Mouse (Mus musculus) CH12F3 (cell line): ENCODE data around the gene Atp6v0b.

Experiments used
- in situ Hi-C: fragments of 300-500 bp; cut with MboI; formaldehyde crosslinking; loops from 2 replicates; pipeline ENCODE4 v1.14.3; 2020; ENCODE audit warnings: low sequenced_read_pairs

Gene Atp6v0b

GRCm38 (mm10) chr4:117873615-117874014 is 13.5 kb downstream of the Atp6v0b start:
- in situ Hi-C loops = no loop called here

- in situ Hi-C loops = no loop called here
Observed at GRCm38 (mm10) chr4:117872471-117872886, 14.7 kb downstream of the Atp6v0b start, which contains the start of gene Ccdc24. Gene Ccdc24, minus strand, starts transcription at chr4:117872557.

GRCm38 (mm10) chr4:117871787-117872186 is 15.3 kb downstream of the Atp6v0b start:
- in situ Hi-C loops = no loop called here

- in situ Hi-C loops = no loop called here
Observed at GRCm38 (mm10) chr4:117870437-117870836, 16.7 kb downstream of the Atp6v0b start.

- in situ Hi-C loops = no loop called here
Observed at GRCm38 (mm10) chr4:117869317-117869716, 17.8 kb downstream of the Atp6v0b start.

GRCm38 (mm10) chr4:117867823-117868222 is 19.3 kb downstream of the Atp6v0b start:
- in situ Hi-C loops = no loop called here

- in situ Hi-C loops = no loop called here
Observed at GRCm38 (mm10) chr4:117867000-117867399, 20.1 kb downstream of the Atp6v0b start.

GRCm38 (mm10) chr4:117866083-117866482 is 21.1 kb downstream of the Atp6v0b start:
- in situ Hi-C loops = no loop called here

GRCm38 (mm10) chr4:117862823-117863222 is 24.3 kb downstream of the Atp6v0b start:
- in situ Hi-C loops = no loop called here

- in situ Hi-C loops = no loop called here
Observed at GRCm38 (mm10) chr4:117860570-117860969, 26.6 kb downstream of the Atp6v0b start.

- in situ Hi-C loops = no loop called here
Observed at GRCm38 (mm10) chr4:117858794-117859193, 28.3 kb downstream of the Atp6v0b start.

GRCm38 (mm10) chr4:117855146-117855545 is 32.0 kb downstream of the Atp6v0b start:
- in situ Hi-C loops = no loop called here

GRCm38 (mm10) chr4:117852152-117852868 is 34.8 kb downstream of the Atp6v0b start:
- in situ Hi-C loops = no loop called here

GRCm38 (mm10) chr4:117850871-117851270 is 36.3 kb downstream of the Atp6v0b start:
- in situ Hi-C loops = no loop called here

- in situ Hi-C loops = no loop called here
Observed at GRCm38 (mm10) chr4:117850176-117850575, 37.0 kb downstream of the Atp6v0b start.

GRCm38 (mm10) chr4:117849506-117849905 is 37.6 kb downstream of the Atp6v0b start:
- in situ Hi-C loops = no loop called here

GRCm38 (mm10) chr4:117849063-117849462 is 38.1 kb downstream of the Atp6v0b start:
- in situ Hi-C loops = no loop called here

- in situ Hi-C loops = no loop called here
Observed at GRCm38 (mm10) chr4:117847011-117847410, 40.1 kb downstream of the Atp6v0b start.

GRCm38 (mm10) chr4:117846261-117846660 is 40.9 kb downstream of the Atp6v0b start:
- in situ Hi-C loops = no loop called here

- in situ Hi-C loops = no loop called here
Observed at GRCm38 (mm10) chr4:117845316-117845715, 41.8 kb downstream of the Atp6v0b start.

- in situ Hi-C loops = no loop called here
Observed at GRCm38 (mm10) chr4:117844467-117844866, 42.7 kb downstream of the Atp6v0b start.

GRCm38 (mm10) chr4:117843101-117843500 is 44.0 kb downstream of the Atp6v0b start:
- in situ Hi-C loops = no loop called here

- in situ Hi-C loops = no loop called here
Observed at GRCm38 (mm10) chr4:117841566-117841965, 45.6 kb downstream of the Atp6v0b start.
